Mouse (Mus musculus) MEL (cell line): ENCODE measurements at regions not wholly inside any gene's neighbourhood (a gene's known extent, or its start where the extent isn't known, plus 50 kb on each side); places are given as distances from the start of the nearest gene placed in this dataset.

Experiments
- DNase-seq: peaks from one replicate; pipeline ENCODE4 v3.0.0; 2011; ENCODE audit warnings: low read depth, low spot score
- H3K27ac ChIP-seq: 2 replicates; pipeline ENCODE4 v1.5.1; 2012; ENCODE audit warnings: low read depth, mild to moderate bottlenecking, control low read depth, low read length, moderate library complexity; ENCODE audit not compliant: control insufficient read depth
- H3K27me3 ChIP-seq, 2 experiments: fragments of 150-350 bp in 1 of 2; sonication (generic) in 1 of 2; 2 replicates each; pipeline ENCODE4 v1.6.1; 2012; ENCODE audit warnings: low read length in 2 of 2, mild to moderate bottlenecking in 2 of 2, improper control_type of control experiment in 1 of 2, moderate library complexity in 1 of 2; ENCODE audit not compliant: insufficient read depth in 2 of 2, control insufficient read depth in 1 of 2
- H3K36me3 ChIP-seq, 2 experiments: 2 replicates each; pipeline ENCODE4 v1.6.1; 2012 to 2014; ENCODE audit warnings: low read length in 2 of 2, improper control_type of control experiment in 1 of 2, inconsistent platforms in 1 of 2, mild to moderate bottlenecking in 1 of 2; ENCODE audit not compliant: insufficient read depth in 2 of 2, control insufficient read depth in 1 of 2
- H3K4me1 ChIP-seq, 2 experiments: fragments of 150-350 bp in 1 of 2; sonication (generic) in 1 of 2; 2 replicates each; pipeline ENCODE4 v1.6.1; 2012; ENCODE audit warnings: low read length in 2 of 2, improper control_type of control experiment in 1 of 2, mild to moderate bottlenecking in 1 of 2; ENCODE audit not compliant: insufficient read depth in 2 of 2, control insufficient read depth in 1 of 2
- H3K4me3 ChIP-seq, 2 experiments: fragments of 150-350 bp in 1 of 2; sonication (generic) in 1 of 2; 2 replicates each; pipeline ENCODE4 v1.5.1; 2012; ENCODE audit warnings: low read depth in 2 of 2, low read length in 2 of 2, mild to moderate bottlenecking in 2 of 2, moderate library complexity in 2 of 2, control low read depth in 1 of 2, improper control_type of control experiment in 1 of 2; ENCODE audit not compliant: control insufficient read depth in 1 of 2, insufficient read depth in 1 of 2
- H3K79me2 ChIP-seq: 2 replicates; pipeline ENCODE4 v1.6.1; 2012; ENCODE audit warnings: mild to moderate bottlenecking, low read length, moderate library complexity; ENCODE audit not compliant: control insufficient read depth, poor library complexity, insufficient read depth
- H3K9ac ChIP-seq: 2 replicates; pipeline ENCODE4 v1.6.1; 2012; ENCODE audit warnings: low read depth, mild to moderate bottlenecking, control low read depth, low read length, moderate library complexity; ENCODE audit not compliant: control insufficient read depth, poor library complexity, severe bottlenecking
- H3K9me3 ChIP-seq: fragments of 150-350 bp; sonication (generic); replicated peaks from 2 replicates; pipeline ENCODE4 v1.6.1; 2012; ENCODE audit warnings: mild to moderate bottlenecking, low read length, improper control_type of control experiment, moderate library complexity; ENCODE audit not compliant: insufficient read depth
- BHLHE40 ChIP-seq: IDR thresholded peaks from 2 replicates; pipeline ENCODE4 v1.6.1; 2012; ENCODE audit warnings: low read depth, mild to moderate bottlenecking, inconsistent platforms, low read length, improper control_type of control experiment, borderline replicate concordance
- EP300 ChIP-seq, 2 experiments: IDR thresholded peaks; 2 replicates each; pipeline ENCODE4 v1.6.1; 2011; ENCODE audit warnings: improper control_type of control experiment in 2 of 2, low read length in 2 of 2, low read depth in 1 of 2, mild to moderate bottlenecking in 1 of 2
- NRF1 ChIP-seq: IDR thresholded peaks from 2 replicates; pipeline ENCODE4 v1.6.1; 2014; ENCODE audit warnings: low read depth, mild to moderate bottlenecking, inconsistent platforms, low read length, improper control_type of control experiment, moderate library complexity; ENCODE audit not compliant: poor library complexity, insufficient read depth, severe bottlenecking
- POLR2A ChIP-seq, 2 experiments: IDR thresholded peaks; 2 replicates each; pipeline ENCODE4 v1.6.1; 2011 to 2012; ENCODE audit warnings: low read length in 2 of 2, mild to moderate bottlenecking in 2 of 2, control low read depth in 1 of 2, improper control_type of control experiment in 1 of 2, low read depth in 1 of 2, moderate library complexity in 1 of 2; ENCODE audit not compliant: control insufficient read depth in 1 of 2, insufficient read depth in 1 of 2, poor library complexity in 1 of 2
- RCOR1 ChIP-seq: IDR thresholded peaks from 2 replicates; pipeline ENCODE4 v1.6.1; 2012; ENCODE audit warnings: low read depth, mild to moderate bottlenecking, inconsistent platforms, low read length, improper control_type of control experiment
- SIN3A ChIP-seq: IDR thresholded peaks from 2 replicates; pipeline ENCODE4 v1.6.1; 2012; ENCODE audit warnings: low read length, improper control_type of control experiment, inconsistent platforms
- TAL1 ChIP-seq: IDR thresholded peaks from 2 replicates; pipeline ENCODE4 v1.6.1; 2012; ENCODE audit warnings: mild to moderate bottlenecking, inconsistent platforms, low read length, moderate library complexity, mixed read lengths
- ZNF384 ChIP-seq: IDR thresholded peaks from 2 replicates; pipeline ENCODE4 v1.6.1; 2012; ENCODE audit warnings: low read depth, mild to moderate bottlenecking, inconsistent platforms, low read length, improper control_type of control experiment

GRCm38 (mm10) chr15:30072301-30072700, 100.1 kb upstream of the Ctnnd2 start:
- Histone ChIP-seq H3K4me1 (no peaks in the 10 kb centered on the region), H3K9me3 (no peaks in the 10 kb centered on the region), H3K27me3 (no peaks in the 10 kb centered on the region), H3K27ac (no peak overlapping the region), H3K79me2 (no peaks in the 10 kb centered on the region), H3K4me3 (no peak overlapping the region), H3K9ac (no peak overlapping the region), H3K36me3 (no peaks in the 10 kb centered on the region)
- no peak for DNase-seq
- TF ChIP-seq EP300 (IDR thresholded peaks at IDR 0.05; ENCODE audit: low read depth in 1 of 2, low read length in 2 of 2) (no peak), NRF1 (no peak)

GRCm38 (mm10) chr15:30087120-30087519, 85.3 kb upstream of the Ctnnd2 start:
- Histone ChIP-seq H3K4me3 (no peak overlapping the region), H3K36me3 (no peaks in the 10 kb centered on the region), H3K9ac (no peak overlapping the region), H3K27ac (no peak overlapping the region), H3K27me3 (no peaks in the 10 kb centered on the region), H3K4me1 (no peaks in the 10 kb centered on the region), H3K79me2 (no peaks in the 10 kb centered on the region), H3K9me3 (no peaks in the 10 kb centered on the region)
- DNase-seq: no peak
- no peak for TF ChIP-seq SIN3A
- TF ChIP-seq TAL1: no peak
- TF ChIP-seq ZNF384: no peak

- no peak overlapping the region for H3K4me3 ChIP-seq
- no peaks in the 10 kb centered on the region for H3K27me3 ChIP-seq
- H3K79me2 ChIP-seq: no peaks in the 10 kb centered on the region
- no peak overlapping the region for H3K9ac ChIP-seq
- H3K36me3 ChIP-seq: no peaks in the 10 kb centered on the region
- no peak for DNase-seq
- H3K9me3 ChIP-seq: no peaks in the 10 kb centered on the region
- no peak for TF ChIP-seq POLR2A (IDR thresholded peaks at IDR 0.05; ENCODE audit: control insufficient read depth in 1 of 2, insufficient read depth in 1 of 2, low read depth in 1 of 2, low read length in 2 of 2, poor library complexity in 1 of 2)
- TF ChIP-seq BHLHE40: no peak
- no peak for TF ChIP-seq RCOR1
- no peak overlapping the region for H3K27ac ChIP-seq
- H3K4me1 ChIP-seq: no peaks in the 10 kb centered on the region
Measured at GRCm38 (mm10) chr15:30122061-30122460, 50.3 kb upstream of the Ctnnd2 start.
